Mouse (Mus musculus) kidney, postnatal 0 days (tissue): ENCODE data around the gene Card10. TPM values are rescaled to one million over a fixed set of nuclear protein-coding genes. Genes with fewer than 3 reads are reported as not detected.

Experiments
- ATAC-seq: fragments of 200-750 bp; cut with Nextera tagmentation; replicated peaks from 2 replicates; pipeline ENCODE4 v1.8.0; 2017; ENCODE audit warnings: low read depth, moderate number of reproducible peaks, moderate TSS enrichment, moderate library complexity; ENCODE audit not compliant: low FRiP score
- DNase-seq: peaks from one replicate; pipeline ENCODE4 v3.0.0-alpha.2; 2016; ENCODE audit warnings: low spot score
- H3K27ac ChIP-seq: fragments of 300-500 bp; sonication (generic); 2 replicates; pipeline ENCODE4 v1.5.1; 2014; ENCODE audit warnings: mild to moderate bottlenecking
- H3K27me3 ChIP-seq: fragments of 300-500 bp; sonication (generic); 2 replicates; pipeline ENCODE4 v1.6.1; 2014; ENCODE audit warnings: low read length, mixed read lengths; ENCODE audit not compliant: insufficient read depth
- H3K36me3 ChIP-seq: fragments of 300-500 bp; sonication (generic); 2 replicates; pipeline ENCODE4 v1.6.1; 2014; ENCODE audit warnings: low read length, mixed read lengths; ENCODE audit not compliant: insufficient read depth
- H3K4me1 ChIP-seq: fragments of 300-500 bp; sonication (generic); replicated peaks from 2 replicates; pipeline ENCODE4 v1.6.1; 2014; ENCODE audit warnings: antibody characterized with exemption, low read length, mixed read lengths; ENCODE audit not compliant: insufficient read depth
- H3K4me2 ChIP-seq: fragments of 300-500 bp; sonication (generic); 2 replicates; pipeline ENCODE4 v1.6.1; 2014; ENCODE audit warnings: mild to moderate bottlenecking, low read length, moderate library complexity, mixed read lengths
- H3K4me3 ChIP-seq: fragments of 300-500 bp; sonication (generic); replicated peaks from 2 replicates; pipeline ENCODE4 v1.5.1; 2014; ENCODE audit warnings: low read depth, low read length
- H3K9ac ChIP-seq: fragments of 300-500 bp; sonication (generic); 2 replicates; pipeline ENCODE4 v1.6.1; 2014; ENCODE audit warnings: low read depth, low read length
- H3K9me3 ChIP-seq: fragments of 300-500 bp; sonication (generic); replicated peaks from 2 replicates; pipeline ENCODE4 v1.6.1; 2016; ENCODE audit warnings: low read length, inconsistent platforms, mixed read lengths
- CTCF ChIP-seq: IDR thresholded peaks from 2 replicates; pipeline ENCODE4 v1.5.1; 2016; ENCODE audit warnings: antibody characterized with exemption, low read depth, mild to moderate bottlenecking, moderate library complexity
- WGBS: fragments of 180-500 bp; shearing (Covaris S2); extraction: QIAGEN DNeasy Blood & Tissue Kit; methylation state at CpG from one replicate; pipeline ENCODE4 v1.1.7; 2014; 5-methylcytosine and 5-hydroxymethylcytosine counted together
- polyA plus RNA-seq: library from polyadenylated mRNA; unstranded; fragments of >200 nt; fragmentation: Nextera tagmentation; extraction: Ambion mirVana; gene quantifications from 2 replicates; pipeline ENCODE4 v1.2.1, GENCODE M21; 2015

Gene Card10
- polyA plus RNA-seq, 1 experiment from 2014 or later = 9.2 TPM

- DNase-seq (no peak), ATAC-seq (no peak)
- Histone ChIP-seq H3K27ac (no peak overlapping the region), H3K9ac (no peak overlapping the region), H3K4me3 (no peak overlapping the region), H3K4me2 (no peak overlapping the region), H3K9me3 (no peaks in the 10 kb centered on the region), H3K27me3 (no peaks in the 10 kb centered on the region), H3K4me1 (peaks cover 41% of the 10 kb centered on the region), H3K36me3 (no peaks in the 10 kb centered on the region)
- 91% methylated on average over 1 of the region's 1 CpGs for WGBS
- TF ChIP-seq CTCF = peak; percentile 57
These were observed 26.8 kb upstream of the Card10 start for GRCm38 (mm10) chr15:78829636-78830035.

DNA sequence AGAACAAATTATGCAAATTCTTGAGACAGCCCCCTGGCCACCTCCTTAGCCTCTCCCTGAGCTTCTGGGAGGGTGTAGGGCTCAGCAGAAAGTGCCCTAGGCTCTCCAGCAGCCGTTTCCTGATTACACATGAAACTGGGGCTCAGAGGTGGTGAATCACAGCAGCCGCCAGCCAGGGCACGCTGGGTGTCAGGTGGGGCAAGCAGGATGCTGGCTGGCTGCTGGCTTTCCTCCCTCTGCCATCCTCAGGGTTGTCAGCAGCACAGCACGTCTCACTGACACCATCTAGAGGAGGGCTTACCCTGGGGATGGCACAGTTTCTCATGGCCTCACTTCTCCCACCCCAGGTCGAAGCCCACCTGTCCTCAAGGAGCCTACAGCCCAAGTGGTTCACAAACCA lies 25.5 kb upstream of the Card10 start:
- TF ChIP-seq CTCF = peak; percentile 22; the same call in 1 of the 2 replicates
- Histone ChIP-seq H3K9ac (no peak overlapping the region), H3K36me3 (no peaks in the 10 kb centered on the region), H3K9me3 (no peaks in the 10 kb centered on the region), H3K27me3 (no peaks in the 10 kb centered on the region), H3K27ac (no peak overlapping the region), H3K4me2 (no peak overlapping the region), H3K4me3 (no peak overlapping the region), H3K4me1 (peaks cover 28% of the 10 kb centered on the region)
- WGBS = 18% methylated on average over 5 of the region's 5 CpGs
- DNase-seq (no peak), ATAC-seq (no peak)

GRCm38 (mm10) chr15:78826213-78827204 lies 23.7 kb upstream of the Card10 start:
- no peak overlapping the region for H3K4me2 ChIP-seq
- peak; percentile 94 for DNase-seq
- 20% methylated on average over 28 of the region's 28 CpGs for WGBS
- H3K36me3 ChIP-seq = no peaks in the 10 kb centered on the region
- H3K27ac ChIP-seq = no peak overlapping the region
- peak; percentile 71; the same call in 1 of the 2 replicates for ATAC-seq
- no peaks in the 10 kb centered on the region for H3K27me3 ChIP-seq
- peak; percentile 95 for TF ChIP-seq CTCF
- H3K9me3 ChIP-seq = no peaks in the 10 kb centered on the region
- peaks cover 11% of the 10 kb centered on the region for H3K4me1 ChIP-seq
- no peak overlapping the region for H3K9ac ChIP-seq
- no peak overlapping the region for H3K4me3 ChIP-seq

- no peak for DNase-seq
- no peaks in the 10 kb centered on the region for H3K4me1 ChIP-seq
- ATAC-seq = no peak
- TF ChIP-seq CTCF = no peak
- H3K27ac ChIP-seq = 0 out of 2 replicates have a peak overlapping the region, but pooled peaks have one; percentile 4
- no peaks in the 10 kb centered on the region for H3K36me3 ChIP-seq
- WGBS = 60% methylated on average over 6 of the region's 6 CpGs
- H3K4me3 ChIP-seq = no peak overlapping the region
- no peaks in the 10 kb centered on the region for H3K27me3 ChIP-seq
- no peak overlapping the region for H3K4me2 ChIP-seq
- no peaks in the 10 kb centered on the region for H3K9me3 ChIP-seq
- no peak overlapping the region for H3K9ac ChIP-seq
These were observed 13.2 kb upstream of the Card10 start for GRCm38 (mm10) chr15:78816074-78816391.

DNA sequence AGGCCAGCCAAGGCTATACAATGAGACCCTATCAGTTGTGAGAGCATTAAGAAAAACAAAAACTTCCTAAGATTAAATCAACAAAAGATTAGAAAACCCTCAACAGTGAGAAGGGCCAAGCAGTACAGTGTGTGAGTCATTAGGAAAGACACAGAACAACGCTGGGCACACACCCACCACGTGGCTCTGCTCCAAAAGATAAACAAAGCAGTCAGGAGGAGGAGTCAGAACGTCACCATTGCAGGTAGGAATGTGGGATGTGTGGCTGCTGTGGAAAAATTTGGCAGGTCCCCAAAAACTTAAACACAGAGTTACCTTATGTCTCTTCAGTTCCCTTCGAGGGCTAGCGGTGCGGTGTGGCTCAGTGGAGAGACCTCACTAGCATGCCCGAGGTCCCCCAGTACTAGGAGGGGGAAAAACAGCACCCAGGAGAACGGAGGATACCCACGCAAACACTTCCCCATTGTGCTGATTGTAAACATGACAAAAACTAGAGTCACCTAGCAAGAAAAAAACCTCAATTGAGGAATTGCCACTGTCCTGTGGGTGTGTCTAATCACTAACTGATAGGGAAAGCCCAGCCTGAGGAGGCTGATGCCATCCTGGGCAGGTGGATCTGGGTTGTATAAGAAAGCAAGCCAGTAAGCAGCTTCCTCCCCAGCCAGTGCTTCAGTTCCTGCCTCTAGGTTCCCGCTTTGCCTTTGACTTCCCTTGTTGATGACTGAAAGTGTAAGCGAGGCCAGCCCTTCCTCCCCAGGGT lies 12.7 kb upstream of the Card10 start:
- Histone ChIP-seq H3K4me1 (no peaks in the 10 kb centered on the region), H3K9ac (no peak overlapping the region), H3K27me3 (no peaks in the 10 kb centered on the region), H3K36me3 (no peaks in the 10 kb centered on the region), H3K4me2 (no peak overlapping the region), H3K9me3 (no peaks in the 10 kb centered on the region), H3K4me3 (no peak overlapping the region), H3K27ac (0 out of 2 replicates have a peak overlapping the region, but pooled peaks have one; percentile 4)
- 39% methylated on average over 11 of the region's 11 CpGs for WGBS
- ATAC-seq (peak; percentile 72; the same call in 1 of the 2 replicates), DNase-seq (no peak)
- no peak for TF ChIP-seq CTCF

DNA sequence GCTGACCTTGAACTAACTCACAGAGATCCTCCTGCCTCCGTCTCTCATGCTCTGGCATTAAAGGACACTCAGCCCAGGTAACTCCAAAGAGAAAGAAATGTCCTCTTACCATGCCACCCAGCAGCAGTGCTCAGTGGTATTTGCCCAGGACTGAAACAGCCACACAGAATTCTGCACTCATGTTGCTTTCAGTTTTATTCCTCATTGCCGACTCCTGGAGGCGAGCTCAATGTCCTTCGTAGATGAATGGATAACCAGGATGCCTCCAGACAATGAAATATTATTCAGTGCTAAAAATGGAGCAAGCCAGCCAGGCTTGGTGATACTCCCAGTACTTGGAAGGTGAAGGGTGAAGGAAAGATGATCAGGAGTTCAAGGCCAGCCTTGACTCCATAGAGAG lies 10.8 kb upstream of the Card10 start:
- no peak overlapping the region for H3K27ac ChIP-seq
- H3K9ac ChIP-seq = no peak overlapping the region
- no peaks in the 10 kb centered on the region for H3K9me3 ChIP-seq
- H3K4me1 ChIP-seq = no peaks in the 10 kb centered on the region
- ATAC-seq (no peak), DNase-seq (no peak)
- H3K27me3 ChIP-seq = no peaks in the 10 kb centered on the region
- no peak for TF ChIP-seq CTCF
- H3K4me2 ChIP-seq = no peak overlapping the region
- no peaks in the 10 kb centered on the region for H3K36me3 ChIP-seq
- H3K4me3 ChIP-seq = no peak overlapping the region
- WGBS = 73% methylated on average over 4 of the region's 4 CpGs
